ENCODE assay signal across 8 mouse cellular contexts in the genomic region with DNA sequence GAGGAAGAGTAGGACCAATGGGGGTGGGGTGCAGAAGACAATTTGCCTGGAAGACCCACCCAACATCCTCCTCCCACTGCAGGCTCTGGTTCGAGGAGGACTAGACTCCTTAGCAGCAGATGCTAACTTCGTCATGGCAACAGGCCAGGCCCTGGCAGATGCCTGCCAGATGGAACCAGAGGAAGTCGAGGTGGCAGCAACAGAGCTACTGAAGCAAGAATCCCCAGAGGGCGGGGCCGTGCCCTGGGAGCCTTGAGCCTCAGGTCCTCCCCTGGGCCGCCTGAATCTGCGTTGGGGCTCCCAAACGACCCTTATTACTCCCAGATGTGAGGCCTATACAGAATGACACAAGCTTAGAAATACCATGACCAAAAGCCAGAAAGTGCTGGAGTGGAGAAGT. TPM values are rescaled to one million over a fixed set of nuclear protein-coding genes. Genes with fewer than 3 reads are reported as not detected.
DNase-seq lines count a peak whose midpoint lies in the region; ATAC-seq lines count a peak whose summit lies in the region.

No protein-coding gene starts in this region.

- DNase-seq in 3134 (ENCODE audit: extremely low read depth, insufficient read length, low spot score) = peak; percentile 59
- peak; percentile 59 for DNase-seq in CD4-positive, CD25-positive, alpha-beta regulatory T cell, adult 2 months (ENCODE audit: low read depth, low spot score)
- DNase-seq in layer of hippocampus, adult 8-10 months (ENCODE audit: low spot score in 2 of 2) = peak; percentile 78 to 84
- peak; percentile 54 to 74 for DNase-seq in thymus, postnatal 36 days
- DNase-seq in ovary, postnatal 36 days (ENCODE audit: low spot score) = no peak

- 38% methylated on average over 8 of the region's 8 CpGs for WGBS in forebrain, embryonic 15.5 days
- WGBS in liver, embryonic 12.5 days (ENCODE audit: insufficient replicate concordance) = 49% methylated on average over 8 of the region's 8 CpGs

- no peak overlapping the region for H3K9ac ChIP-seq in forebrain, embryonic 15.5 days (replicated peaks)
- no peak overlapping the region for H3K9ac ChIP-seq in liver, embryonic 12.5 days

- H3K9me3 ChIP-seq in forebrain, embryonic 15.5 days = no peaks in the 10 kb centered on the region
- no peaks in the 10 kb centered on the region for H3K9me3 ChIP-seq in liver, embryonic 12.5 days (replicated peaks)

- H3K27ac ChIP-seq in forebrain, embryonic 15.5 days (replicated peaks) = no peak overlapping the region
- no peak overlapping the region for H3K27ac ChIP-seq in liver, embryonic 12.5 days

- no peak overlapping the region for H3K4me3 ChIP-seq in forebrain, embryonic 15.5 days
- H3K4me3 ChIP-seq in liver, embryonic 12.5 days = no peak overlapping the region

- H3K4me2 ChIP-seq in forebrain, embryonic 15.5 days (replicated peaks) = no peak overlapping the region
- H3K4me2 ChIP-seq in liver, embryonic 12.5 days = no peak overlapping the region

- H3K36me3 ChIP-seq in forebrain, embryonic 15.5 days = no peaks in the 10 kb centered on the region
- no peaks in the 10 kb centered on the region for H3K36me3 ChIP-seq in liver, embryonic 12.5 days

- peaks cover 13% of the 10 kb centered on the region for H3K4me1 ChIP-seq in forebrain, embryonic 15.5 days
- peaks cover 17% of the 10 kb centered on the region for H3K4me1 ChIP-seq in liver, embryonic 12.5 days

- no peaks in the 10 kb centered on the region for H3K27me3 ChIP-seq in forebrain, embryonic 15.5 days
- peaks cover 6% of the 10 kb centered on the region; the same call in 1 of the 2 replicates for H3K27me3 ChIP-seq in liver, embryonic 12.5 days (replicated peaks)

- ATAC-seq in forebrain, embryonic 15.5 days (replicated peaks) = peak; percentile 44
- ATAC-seq in neutrophil, adult 5-6 weeks (ENCODE audit: extremely low read depth, insufficient number of reproducible peaks, low FRiP score, poor library complexity, severe bottlenecking) = peak; percentile 82
- no peak for ATAC-seq in liver, embryonic 12.5 days

RNA-seq across cellular contexts. Expression of a gene that starts 12.3 kb away (rescaled TPM):
- polyA plus RNA-seq in forebrain, embryonic 15.5 days (2015; fragmentation: Nextera tagmentation; extraction: Ambion mirVana) = 71.9 and 75.0 TPM in 2 replicates
- total RNA-seq in layer of hippocampus, adult 8-10 months (2022) = 10 to 100 TPM; 42.0 to 44.3 (median 42.9) TPM
- total RNA-seq in neutrophil, adult 5-6 weeks (2017) = 175 and 183 TPM in 2 replicates
- 2.9 and 3.6 TPM in 2 replicates for polyA plus RNA-seq in liver, embryonic 12.5 days (2016; fragmentation: Nextera tagmentation; extraction: Ambion mirVana)
